Mouse (Mus musculus): ENCODE results near the gene Fcho2.

DNA sequence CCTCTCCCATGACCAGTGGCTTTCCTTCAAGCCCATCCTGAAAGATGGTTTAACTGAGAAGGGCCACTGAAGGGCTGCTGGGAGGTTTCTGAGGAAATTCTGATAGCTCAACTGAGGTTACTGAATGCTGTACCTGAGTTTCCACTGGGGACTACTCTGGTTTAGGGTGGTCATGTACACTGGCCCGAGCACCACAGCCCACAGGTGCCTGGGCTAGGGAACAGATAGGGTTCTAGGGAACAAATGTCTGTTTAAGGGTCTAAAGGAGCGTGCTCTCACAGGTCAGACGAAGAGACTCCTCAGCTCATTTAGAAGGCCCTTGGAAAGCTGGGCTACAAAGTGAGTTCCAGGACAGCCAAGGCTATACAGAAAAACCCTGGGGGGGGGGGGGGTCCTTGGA, 19.5 kb upstream of the Fcho2 start:
- TF ChIP-seq CTCF (IDR thresholded peaks at IDR 0.05; ENCODE audit: low read depth, low read length) (no peak), POLR2A (IDR thresholded peaks at IDR 0.05; ENCODE audit: borderline replicate concordance, low read depth, low read length) (no peak)

All from bone marrow macrophage, adult 2 months (primary cell).